Mouse (Mus musculus) heart, postnatal 14 days (tissue): ENCODE data around the gene Gramd1a. TPM values are rescaled to one million over a fixed set of nuclear protein-coding genes. Genes with fewer than 3 reads are reported as not detected.

Experiments
- DNase-seq, 2 experiments: peaks; one replicate each; pipeline ENCODE4 v3.0.0; 2021 to 2022
- intact Hi-C: fragments of 180-260 bp; cut with DNase I; formaldehyde crosslinking; loops from one replicate; pipeline ENCODE4 v1.15.1; 2025
- total RNA-seq, 2 experiments: library from RNA; stranded (reverse); gene quantifications; 2 replicates each; pipeline ENCODE4 v1.2.3; 2021

The Gramd1a gene
- total RNA-seq, 2 experiments from 2014 or later, result 30.3 to 34.1 TPM

- DNase-seq, result no peak
- intact Hi-C loops, result no loop called here
Measured at GRCm38 (mm10) chr7:31100786-31101185, 54.9 kb downstream of the Gramd1a start.

DNA sequence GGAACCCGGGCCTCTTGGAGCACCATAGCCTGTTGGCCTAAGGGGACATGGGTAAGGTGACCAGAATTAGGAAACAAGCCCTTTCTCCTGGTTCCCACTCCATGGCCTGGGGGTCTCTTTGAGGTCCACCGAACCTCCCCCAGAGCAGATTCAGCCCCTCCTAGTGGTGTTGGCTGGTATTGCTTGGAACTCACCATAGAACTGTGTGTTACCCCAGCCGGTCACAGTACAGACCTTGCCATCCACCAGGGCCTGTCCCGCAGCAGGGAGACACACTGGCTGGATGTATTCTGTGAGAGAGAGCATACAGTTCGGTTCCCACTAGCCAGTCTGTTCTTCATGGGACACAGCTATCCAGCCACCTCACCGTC, 56.1 kb downstream of the Gramd1a start:
- intact Hi-C loops, result no loop called here
- no peak for DNase-seq

GRCm38 (mm10) chr7:31098697-31099611, 56.7 kb downstream of the Gramd1a start:
- intact Hi-C loops, result no loop called here
- DNase-seq, result peak in 1 of 2 experiments; percentile 47

DNA sequence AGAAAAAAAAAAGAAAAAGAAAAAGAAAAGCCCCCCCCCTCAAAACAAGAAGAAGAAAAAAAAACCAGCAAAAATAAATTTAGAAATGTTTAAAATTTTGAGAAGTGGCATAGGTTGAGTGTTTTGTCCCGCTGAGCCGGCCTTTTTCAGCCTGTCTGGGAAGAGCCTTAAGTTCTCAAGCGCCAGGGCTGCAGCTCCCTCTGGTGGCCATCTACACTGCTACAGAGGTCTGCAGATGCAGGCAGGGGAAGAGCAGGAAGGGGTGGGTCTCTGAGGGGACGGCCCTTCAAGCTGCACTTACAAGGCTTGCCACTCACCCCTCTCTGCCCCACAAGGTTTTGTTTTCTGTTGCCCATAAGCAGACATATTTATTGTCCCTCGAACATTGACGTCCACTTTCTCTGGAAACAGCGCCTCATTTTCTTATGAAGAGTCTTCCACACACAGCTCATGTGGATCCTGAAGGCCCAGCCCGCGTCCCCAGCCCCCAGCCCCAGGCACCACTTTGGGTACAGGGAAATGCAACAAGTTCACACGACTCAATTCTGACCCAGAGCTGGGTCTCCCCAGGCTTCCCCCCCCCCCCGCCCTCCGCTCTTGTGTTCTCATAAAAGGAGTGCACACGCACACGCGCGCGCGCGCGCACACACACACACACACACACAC, 58.0 kb downstream of the Gramd1a start:
- intact Hi-C loops, result loop anchor here (1.0 kb wide), 1 partner anchor 38 kb away; the partner anchor contains the start of gene Lgi4

GRCm38 (mm10) chr7:31096892-31097564, 58.7 kb downstream of the Gramd1a start:
- DNase-seq, result no peak
- intact Hi-C loops, result loop anchor here (1.0 kb wide), 1 partner anchor 38 kb away; the partner anchor contains the start of gene Lgi4

More for the DNA sequence above, 58.0 kb downstream of the Gramd1a start:
- peak; percentile 92 to 95 for DNase-seq

DNA sequence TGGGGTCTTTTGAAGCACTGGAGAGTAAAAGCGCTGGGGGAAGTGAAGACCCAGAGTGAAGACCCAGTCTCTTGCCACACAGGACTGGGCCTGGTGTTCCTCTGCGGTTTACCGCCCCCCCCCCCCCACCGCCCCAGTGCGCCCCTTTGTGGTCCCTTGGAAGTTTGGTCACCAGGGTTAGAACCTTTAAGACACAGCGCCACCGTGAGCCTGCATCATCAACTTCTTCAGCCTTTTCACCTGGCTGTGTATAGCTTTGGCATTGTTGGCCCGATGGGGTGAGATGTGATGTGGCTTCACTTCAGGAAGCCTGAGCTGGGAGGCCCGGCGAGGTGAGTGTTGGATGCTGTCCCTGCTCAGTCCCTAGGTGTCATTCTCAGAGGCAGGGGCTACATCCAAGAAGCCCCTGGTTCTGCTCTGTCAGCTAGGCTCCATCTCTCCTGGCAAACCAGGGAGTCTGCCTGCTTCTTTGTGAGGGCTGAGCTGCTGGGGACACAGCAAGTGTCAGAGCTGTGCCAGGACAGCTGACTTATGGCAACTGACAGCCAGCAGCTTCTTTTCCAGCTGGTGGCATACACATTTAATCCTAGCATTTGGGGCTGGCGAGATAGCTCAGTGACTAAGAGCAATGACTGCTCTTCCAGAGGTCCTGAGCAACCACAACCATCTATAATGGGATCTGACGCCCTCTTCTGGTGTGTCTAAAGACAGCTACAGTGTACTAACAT, 60.8 kb downstream of the Gramd1a start:
- intact Hi-C loops, result no loop called here

GRCm38 (mm10) chr7:31089721-31090120, 66.0 kb downstream of the Gramd1a start:
- DNase-seq, result no peak
- intact Hi-C loops, result no loop called here

More for the DNA sequence above, 60.8 kb downstream of the Gramd1a start:
- no peak for DNase-seq

DNA sequence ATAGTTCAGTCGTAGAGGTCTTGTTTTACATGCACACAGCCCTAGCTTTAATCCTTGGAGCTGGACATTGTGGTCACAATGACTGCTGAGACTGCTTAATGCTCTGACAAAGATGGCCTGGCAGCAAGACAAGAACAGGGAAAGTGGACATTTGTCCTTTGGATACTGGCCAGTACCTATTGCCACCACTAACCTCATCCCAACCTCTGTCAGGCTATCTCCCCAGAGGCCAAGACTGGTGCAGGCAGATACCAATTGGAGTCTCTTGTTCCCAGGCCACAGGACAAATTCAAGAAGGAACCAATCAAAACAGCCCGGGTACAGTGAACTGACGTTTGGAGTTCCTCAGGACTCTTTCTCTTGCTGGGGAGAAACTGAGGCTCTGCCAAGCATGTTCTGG, 67.5 kb downstream of the Gramd1a start:
- DNase-seq, result no peak
- intact Hi-C loops, result no loop called here

DNA sequence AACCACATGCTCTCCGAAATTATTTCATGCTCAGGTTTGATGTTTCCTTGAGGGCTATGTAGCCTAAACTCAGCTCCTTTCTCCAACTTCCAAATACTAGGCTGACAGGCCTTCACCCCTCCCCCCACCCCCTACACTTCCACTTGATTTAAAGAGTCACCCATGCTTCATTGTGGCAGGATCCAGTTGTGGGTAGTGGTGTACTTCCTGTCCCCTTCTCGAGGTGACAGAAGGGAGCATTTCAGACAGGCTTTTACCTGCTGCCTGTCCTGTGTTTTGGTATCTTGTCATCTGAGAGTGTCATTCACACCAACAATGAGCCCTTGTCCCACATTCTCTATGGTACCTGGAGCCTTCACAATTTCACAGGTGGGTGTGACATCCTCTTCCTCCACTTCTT, 68.4 kb downstream of the Gramd1a start:
- no peak for DNase-seq
- intact Hi-C loops, result no loop called here

DNA sequence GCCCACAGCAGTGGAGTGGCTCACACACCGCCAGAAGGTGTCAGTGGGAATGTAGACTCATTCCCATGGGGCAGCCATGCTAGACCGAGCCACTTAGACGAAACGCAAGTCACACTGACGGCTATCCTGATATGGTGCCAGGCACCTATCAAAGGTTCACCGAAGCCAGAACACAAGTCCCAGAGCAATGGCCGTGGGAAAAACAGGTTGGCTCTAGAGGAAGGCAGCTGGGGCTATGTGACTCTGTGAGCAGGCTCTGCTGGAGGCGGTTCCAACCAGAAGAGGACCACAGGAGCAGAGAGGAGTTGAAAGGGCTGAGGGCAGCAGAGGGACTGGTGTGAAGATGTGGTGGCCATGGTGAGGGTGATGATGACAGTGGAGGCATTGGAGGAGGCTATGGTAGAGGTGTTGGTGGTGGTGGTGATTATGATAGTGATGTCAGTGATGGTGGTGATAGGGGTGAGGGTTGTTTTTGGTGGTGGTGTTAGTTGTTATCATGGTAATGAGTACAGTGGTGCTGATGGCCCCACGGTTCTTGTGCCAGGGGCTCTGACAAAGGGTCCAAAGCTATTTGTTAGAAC, 69.4 kb downstream of the Gramd1a start:
- intact Hi-C loops, result no loop called here
- no peak for DNase-seq

DNA sequence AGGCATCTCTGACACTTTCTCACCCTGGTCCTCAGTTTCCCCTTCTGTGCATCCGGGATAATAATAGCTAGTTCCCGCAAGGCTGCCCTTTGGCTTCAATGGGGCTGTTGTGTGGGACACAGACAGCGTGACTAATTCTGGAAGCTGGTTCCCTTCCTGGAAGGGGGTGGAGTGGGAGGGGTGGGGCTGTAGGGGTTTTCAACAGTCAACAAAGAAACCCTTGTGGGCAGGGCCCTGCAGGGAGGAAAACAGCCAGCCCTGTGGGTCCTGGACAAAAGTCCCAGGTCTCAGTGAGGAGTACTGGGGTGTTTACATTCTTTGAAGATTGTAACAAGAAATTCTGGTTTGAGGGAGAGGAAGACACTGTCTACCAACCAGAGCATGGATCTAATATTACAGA, 70.5 kb downstream of the Gramd1a start:
- peak; percentile 54 to 60 for DNase-seq
- intact Hi-C loops, result no loop called here

- intact Hi-C loops, result no loop called here
- no peak for DNase-seq
Measured at GRCm38 (mm10) chr7:31084140-31084539, 71.6 kb downstream of the Gramd1a start.

DNA sequence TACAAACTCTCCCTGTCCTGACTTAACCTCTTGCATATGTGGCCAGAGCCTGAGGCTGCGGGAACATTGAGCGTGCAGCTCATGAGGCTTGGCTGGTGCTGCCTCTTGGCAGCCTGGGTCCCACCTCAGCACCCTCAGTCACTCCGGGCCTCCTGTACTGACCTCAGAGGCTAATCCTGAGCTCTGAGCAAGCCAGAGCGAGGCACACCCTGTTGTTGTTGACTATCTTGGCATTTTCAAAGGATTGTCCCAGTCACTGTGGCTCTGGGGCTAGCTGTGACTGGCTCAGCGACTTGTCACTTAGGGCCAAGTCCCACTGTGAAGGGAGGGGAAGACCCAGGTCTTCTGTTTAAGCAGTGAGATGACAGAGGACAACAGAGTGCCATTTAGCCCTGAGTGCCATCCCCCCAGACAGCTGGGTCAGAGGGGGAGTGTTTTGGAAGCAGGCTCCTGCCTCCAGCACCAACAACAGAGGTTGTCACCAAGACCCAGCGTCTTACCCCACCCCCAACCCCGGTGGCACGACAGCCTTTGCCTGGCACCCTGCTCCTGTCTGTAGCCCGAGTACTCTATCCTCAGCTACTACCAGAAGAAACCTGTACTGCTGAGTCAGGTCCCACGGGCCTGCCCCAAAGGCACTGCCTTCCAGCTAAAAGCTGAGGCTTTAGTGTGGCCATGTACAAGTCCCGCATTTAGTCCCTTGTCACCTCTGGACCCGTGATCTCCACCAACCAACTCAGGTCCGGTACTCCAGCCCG, 72.7 kb downstream of the Gramd1a start:
- peak; percentile 75 to 76 for DNase-seq
- intact Hi-C loops, result no loop called here

- intact Hi-C loops, result no loop called here
- DNase-seq, result no peak
Measured at GRCm38 (mm10) chr7:31082106-31082505, 73.6 kb downstream of the Gramd1a start.

DNA sequence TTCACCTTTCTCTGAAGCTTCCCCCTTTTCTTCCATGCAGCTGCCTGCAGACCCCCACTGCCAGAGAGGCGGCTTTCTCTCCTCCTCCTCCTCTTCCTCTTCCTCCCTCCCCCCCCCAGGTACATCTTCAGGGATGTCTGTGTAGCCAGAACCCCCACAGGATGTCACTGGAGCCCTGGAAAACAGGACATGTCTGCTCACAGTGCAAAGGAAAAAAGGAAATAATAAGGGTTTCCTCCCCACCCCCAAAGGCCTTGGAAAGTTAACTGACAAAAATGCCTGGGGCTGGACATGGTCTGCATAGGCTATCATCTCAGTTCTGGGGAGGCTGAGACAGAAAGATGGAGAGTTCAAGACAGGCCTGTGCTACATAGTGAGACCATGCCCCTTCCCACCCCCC, 74.6 kb downstream of the Gramd1a start:
- intact Hi-C loops, result no loop called here
- no peak for DNase-seq

DNA sequence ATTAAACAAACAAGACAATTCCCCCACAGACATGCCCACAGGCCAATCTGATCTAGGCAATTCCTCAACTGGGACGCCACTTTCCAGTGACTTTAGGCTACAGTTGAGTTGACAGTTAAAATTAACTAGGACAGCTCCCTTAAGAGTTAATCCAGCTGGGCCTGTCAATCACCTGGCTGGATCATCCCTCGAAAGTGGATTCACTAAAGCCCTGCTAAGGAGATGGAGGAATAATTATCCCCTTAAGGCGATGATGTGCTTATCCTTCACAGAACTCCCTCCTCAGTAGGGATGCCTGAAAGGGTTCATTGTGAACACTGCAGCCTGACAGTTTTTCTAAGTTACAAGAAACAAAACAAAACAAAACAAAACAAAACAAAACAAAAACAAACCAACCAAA, 75.1 kb downstream of the Gramd1a start:
- no peak for DNase-seq
- intact Hi-C loops, result no loop called here
